Mouse (Mus musculus): ENCODE measurements around the gene Tapbp.
"Not testable (repeated sequence)": the region's sequence is repeated elsewhere in the genome, so short reads cannot be mapped to it uniquely, and the experiment has no call there.

The Tapbp gene

GRCm38 (mm10) chr17:33948905-33949537, 33.3 kb downstream of the Tapbp start:
- DNase-seq = no peak

DNA sequence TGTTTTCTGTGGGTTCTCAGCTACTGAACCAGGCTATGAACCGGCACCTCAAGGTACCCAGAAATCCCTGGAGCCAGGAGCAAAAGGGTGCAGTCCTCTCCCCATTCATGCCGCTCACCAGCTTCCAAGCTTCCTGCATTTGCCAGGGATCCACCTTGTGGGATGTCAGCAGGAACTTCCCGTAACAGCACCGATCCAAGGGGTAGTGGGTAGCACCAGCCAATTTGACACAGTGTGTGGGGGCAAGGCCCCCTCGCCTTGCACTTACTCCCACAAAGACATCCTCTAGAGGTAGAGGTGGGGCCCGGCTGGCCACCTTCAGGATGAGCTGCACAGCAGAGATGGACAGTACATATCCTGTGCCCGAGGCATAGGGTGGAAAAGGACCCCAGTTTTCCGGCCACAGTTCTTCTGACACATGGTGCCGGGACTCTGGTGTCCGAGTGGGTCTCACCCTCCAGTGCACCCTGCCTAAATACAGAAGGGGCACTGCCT, 34.5 kb downstream of the Tapbp start:
- no peak for DNase-seq

- DNase-seq = peak; percentile 82
Observed at GRCm38 (mm10) chr17:33951021-33951946, 35.6 kb downstream of the Tapbp start, which contains the start of gene B3galt4. TSS of gene B3galt4 (minus strand) at chr17:33951488.

DNA sequence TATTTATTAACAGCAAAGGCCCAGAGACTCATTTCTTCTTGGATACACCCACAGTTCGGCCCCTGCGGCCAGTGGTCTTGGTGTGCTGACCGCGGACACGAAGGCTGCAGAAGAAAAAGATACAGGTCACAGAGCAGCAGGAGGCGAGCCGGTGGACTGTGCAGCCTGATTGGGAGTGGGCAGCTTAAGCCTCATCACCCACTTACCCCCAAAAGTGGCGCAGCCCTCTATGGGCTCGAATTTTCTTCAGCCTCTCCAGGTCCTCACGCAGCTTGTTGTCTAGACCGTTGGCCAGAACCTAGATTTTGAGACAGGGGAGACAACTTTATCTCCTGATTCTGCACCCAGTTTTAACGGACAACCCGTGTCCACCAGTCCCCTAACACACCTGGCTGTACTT, 36.3 kb downstream of the Tapbp start:
- DNase-seq = not testable (repeated sequence)

- DNase-seq = no peak
Observed at GRCm38 (mm10) chr17:33952879-33953278, 37.2 kb downstream of the Tapbp start.

GRCm38 (mm10) chr17:33953310-33953709, 37.6 kb downstream of the Tapbp start:
- DNase-seq = no peak

GRCm38 (mm10) chr17:33953961-33954565, 38.4 kb downstream of the Tapbp start:
- no peak for DNase-seq

- DNase-seq = no peak
Observed at GRCm38 (mm10) chr17:33954646-33955554, 39.2 kb downstream of the Tapbp start.

- DNase-seq = peak; percentile 97
Observed at GRCm38 (mm10) chr17:33955555-33956214, 40.0 kb downstream of the Tapbp start, which contains the start of the genes Vps52 and Rps18. TSS of gene Vps52 (plus strand) at chr17:33955812. TSS of gene Rps18 (minus strand) at chr17:33956001.

GRCm38 (mm10) chr17:33956336-33956735, 40.6 kb downstream of the Tapbp start:
- no peak for DNase-seq

DNA sequence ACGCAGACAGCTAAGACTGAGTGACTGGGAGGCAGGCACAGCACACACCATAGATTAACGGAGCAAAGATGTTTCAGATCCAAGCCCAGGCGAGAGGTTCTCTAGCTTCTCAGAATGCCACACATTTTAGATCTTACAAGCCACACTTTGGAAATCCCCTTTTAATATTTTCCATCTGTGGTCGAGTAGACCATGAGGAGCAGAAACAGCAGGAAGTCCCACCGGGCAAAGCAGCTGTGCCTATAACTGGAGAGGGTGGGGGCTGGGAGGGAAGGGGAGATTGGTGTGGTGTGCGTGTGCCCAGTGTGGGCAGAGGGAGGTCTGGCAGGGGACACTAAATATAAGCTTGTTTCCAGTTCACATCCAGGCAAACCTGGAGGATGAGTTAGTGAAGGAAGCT, 41.8 kb downstream of the Tapbp start:
- no peak for DNase-seq

DNA sequence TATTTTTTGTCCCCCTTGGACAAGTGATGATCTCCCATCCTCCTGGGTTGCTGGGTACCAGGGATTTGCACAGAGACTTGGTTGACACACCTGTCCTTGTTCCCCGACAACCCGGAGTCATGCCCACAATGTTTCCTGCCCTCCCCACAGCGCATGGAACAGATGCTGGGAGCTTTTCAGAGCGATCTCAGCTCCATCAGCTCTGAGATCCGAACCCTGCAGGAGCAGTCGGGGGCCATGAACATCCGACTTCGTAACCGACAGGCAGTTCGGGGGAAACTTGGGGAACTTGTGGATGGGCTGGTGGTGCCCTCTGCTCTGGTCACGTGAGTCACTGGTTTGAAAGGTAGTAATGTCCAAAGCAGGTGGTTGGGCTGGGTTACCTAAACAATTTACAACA, 42.8 kb downstream of the Tapbp start:
- DNase-seq = no peak

DNA sequence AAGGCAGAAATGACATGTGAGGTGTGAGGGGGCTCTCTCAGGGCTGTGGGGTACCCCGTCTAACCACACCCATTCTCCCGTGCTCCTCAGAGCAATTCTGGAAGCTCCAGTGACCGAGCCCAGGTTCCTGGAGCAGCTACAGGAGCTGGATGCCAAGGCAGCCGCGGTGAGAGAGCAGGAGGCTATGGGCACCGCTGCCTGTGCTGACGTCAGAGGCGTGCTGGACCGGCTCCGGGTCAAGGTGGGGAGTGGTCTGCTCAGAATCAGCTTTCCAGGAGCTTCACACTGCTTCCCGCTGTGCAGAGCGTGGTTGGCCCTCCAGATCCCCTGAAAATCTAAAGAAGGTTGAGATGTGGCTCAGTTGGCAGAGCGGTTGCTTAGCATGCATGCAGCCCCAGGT, 43.4 kb downstream of the Tapbp start:
- no peak for DNase-seq

DNA sequence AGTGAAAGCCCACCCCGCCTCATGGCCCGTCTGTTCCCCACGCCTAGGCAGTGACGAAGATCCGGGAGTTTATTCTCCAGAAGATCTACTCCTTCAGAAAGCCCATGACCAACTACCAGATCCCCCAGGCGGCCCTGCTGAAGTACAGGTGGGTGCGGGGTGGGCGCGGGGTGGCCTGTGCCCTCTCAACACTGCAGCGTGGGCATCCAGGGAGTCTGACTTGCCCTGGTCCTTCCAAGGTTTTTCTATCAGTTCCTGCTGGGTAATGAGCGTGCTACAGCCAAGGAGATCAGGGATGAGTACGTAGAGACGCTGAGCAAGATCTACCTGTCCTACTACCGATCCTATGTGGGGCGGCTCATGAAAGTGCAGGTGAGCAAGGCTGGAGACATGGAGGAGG, 44.2 kb downstream of the Tapbp start:
- no peak for DNase-seq

DNA sequence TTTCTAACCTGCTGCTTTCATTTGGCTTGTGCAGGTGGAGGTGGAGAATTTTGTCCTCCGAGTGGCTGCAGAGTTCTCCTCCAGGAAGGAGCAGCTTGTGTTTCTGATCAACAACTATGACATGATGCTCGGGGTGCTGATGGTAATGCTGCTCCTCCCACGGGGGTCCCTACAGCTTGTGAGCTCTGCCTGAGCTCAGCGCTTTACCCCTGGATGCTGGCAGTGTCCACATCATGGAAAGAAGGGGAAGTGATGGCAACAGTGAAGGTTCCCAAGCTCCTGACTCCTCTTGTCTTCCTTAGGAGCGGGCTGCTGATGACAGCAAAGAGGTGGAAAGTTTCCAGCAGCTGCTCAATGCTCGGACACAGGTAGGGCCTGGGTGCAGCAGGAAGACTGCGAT, 47.2 kb downstream of the Tapbp start:
- no peak for DNase-seq

DNA sequence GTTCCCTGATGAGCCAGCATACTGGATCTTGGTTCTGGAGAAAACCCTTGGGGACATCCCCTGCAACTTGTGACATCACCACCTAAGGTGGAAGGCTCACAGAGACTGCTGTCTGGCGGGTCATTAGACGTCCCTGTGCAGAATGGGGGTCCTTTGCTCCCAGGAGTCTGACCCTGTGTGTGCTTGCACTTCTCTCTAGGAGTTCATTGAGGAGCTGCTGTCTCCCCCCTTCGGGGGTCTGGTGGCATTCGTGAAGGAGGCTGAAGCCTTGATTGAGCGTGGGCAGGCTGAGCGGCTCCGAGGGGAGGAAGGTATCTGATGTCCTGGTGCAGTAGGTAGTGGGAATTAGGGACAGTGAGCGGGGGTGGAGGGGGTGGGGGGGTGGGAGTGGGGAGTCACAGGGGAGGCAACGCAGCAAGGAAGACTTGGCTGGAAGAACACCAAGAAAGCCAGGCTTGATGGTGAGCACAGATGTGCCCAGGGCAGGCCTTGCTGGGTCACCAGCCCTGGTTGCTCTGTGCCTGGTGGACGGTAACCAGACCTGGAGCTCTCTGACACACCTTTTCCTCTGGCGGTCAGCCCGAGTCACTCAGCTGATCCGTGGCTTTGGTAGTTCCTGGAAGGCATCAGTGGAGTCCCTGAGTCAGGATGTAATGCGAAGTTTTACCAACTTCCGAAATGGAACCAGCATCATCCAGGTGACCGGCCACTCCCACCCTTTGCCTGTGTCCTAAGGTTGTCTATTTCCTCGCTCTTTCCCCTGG, 49.6 kb downstream of the Tapbp start:
- DNase-seq = no peak

- no peak for DNase-seq
Observed at GRCm38 (mm10) chr17:33965846-33966550, 50.3 kb downstream of the Tapbp start.

GRCm38 (mm10) chr17:33968489-33968888, 52.8 kb downstream of the Tapbp start:
- peak; percentile 84 for DNase-seq

- DNase-seq = peak; percentile 58
Observed at GRCm38 (mm10) chr17:33968927-33969326, 53.2 kb downstream of the Tapbp start.

GRCm38 (mm10) chr17:33969394-33969793, 53.7 kb downstream of the Tapbp start:
- DNase-seq = no peak

All from lung, postnatal 14 days (tissue).